Mouse (Mus musculus) intestine, postnatal 0 days (tissue): ENCODE measurements at regions not wholly inside any gene's neighbourhood (a gene's known extent, or its start where the extent isn't known, plus 50 kb on each side); places are given as distances from the start of the nearest gene placed in this dataset.

Source experiments
- ATAC-seq: fragments of 200-750 bp; cut with Nextera tagmentation; 2 replicates; pipeline ENCODE4 v1.8.0; 2017; ENCODE audit warnings: mild to moderate bottlenecking, moderate TSS enrichment, moderate library complexity
- H3K27ac ChIP-seq: fragments of 300-500 bp; sonication (generic); 2 replicates; pipeline ENCODE4 v1.5.1; 2014; ENCODE audit warnings: mild to moderate bottlenecking, low read depth, low read length, moderate library complexity
- H3K27me3 ChIP-seq: fragments of 300-500 bp; sonication (generic); replicated peaks from 2 replicates; pipeline ENCODE4 v1.6.1; 2014; ENCODE audit warnings: low read length, mixed read lengths; ENCODE audit not compliant: control insufficient read depth, insufficient read depth
- H3K36me3 ChIP-seq: fragments of 300-500 bp; sonication (generic); 2 replicates; pipeline ENCODE4 v1.6.1; 2014; ENCODE audit warnings: mild to moderate bottlenecking, moderate library complexity; ENCODE audit not compliant: control insufficient read depth, insufficient read depth
- H3K4me1 ChIP-seq: fragments of 300-500 bp; sonication (generic); replicated peaks from 2 replicates; pipeline ENCODE4 v1.6.1; 2014; ENCODE audit warnings: antibody characterized with exemption, low read length, mixed read lengths; ENCODE audit not compliant: control insufficient read depth, insufficient read depth
- H3K4me2 ChIP-seq: fragments of 300-500 bp; sonication (generic); replicated peaks from 2 replicates; pipeline ENCODE4 v1.6.1; 2014; ENCODE audit warnings: low read depth, mild to moderate bottlenecking, moderate library complexity
- H3K4me3 ChIP-seq: fragments of 300-500 bp; sonication (generic); 2 replicates; pipeline ENCODE4 v1.5.1; 2014; ENCODE audit warnings: low read depth, low read length
- H3K9ac ChIP-seq: fragments of 300-500 bp; sonication (generic); 2 replicates; pipeline ENCODE4 v1.6.1; 2014; ENCODE audit warnings: mild to moderate bottlenecking, low read depth, low read length
- H3K9me3 ChIP-seq: fragments of 300-500 bp; sonication (generic); 2 replicates; pipeline ENCODE4 v1.6.1; 2016; ENCODE audit warnings: mixed run types; ENCODE audit not compliant: control insufficient read depth
- CTCF ChIP-seq: sonication (generic); IDR thresholded peaks from 2 replicates; pipeline ENCODE4 v1.5.1; 2016; ENCODE audit warnings: low read depth, mild to moderate bottlenecking, control low read depth, antibody characterized with exemption, moderate library complexity
- WGBS: fragments of 180-500 bp; shearing (Covaris S2); extraction: QIAGEN DNeasy Blood & Tissue Kit; methylation state at CpG from one replicate; pipeline ENCODE4 v1.1.7; 2014; 5-methylcytosine and 5-hydroxymethylcytosine counted together

- ATAC-seq = no peak
- Histone ChIP-seq H3K4me1 (no peaks in the 10 kb centered on the region), H3K27me3 (no peaks in the 10 kb centered on the region), H3K9ac (no peak overlapping the region), H3K36me3 (no peaks in the 10 kb centered on the region), H3K4me3 (no peak overlapping the region), H3K4me2 (no peak overlapping the region), H3K27ac (no peak overlapping the region), H3K9me3 (no peaks in the 10 kb centered on the region)
- 19% methylated on average over 5 of the region's 5 CpGs for WGBS
- no peak for TF ChIP-seq CTCF
These were observed 74.8 kb upstream of the Il15 start for GRCm38 (mm10) chr8:82477856-82478255.

GRCm38 (mm10) chr8:82477426-82477769, 74.4 kb upstream of the Il15 start:
- no peak for ATAC-seq

GRCm38 (mm10) chr8:82476708-82477425, 73.8 kb upstream of the Il15 start:
- no peaks in the 10 kb centered on the region for H3K4me1 ChIP-seq
- H3K27ac ChIP-seq = no peak overlapping the region
- no peak overlapping the region for H3K4me2 ChIP-seq
- ATAC-seq = no peak
- no peak overlapping the region for H3K9ac ChIP-seq
- no peaks in the 10 kb centered on the region for H3K27me3 ChIP-seq
- H3K9me3 ChIP-seq = no peaks in the 10 kb centered on the region
- 62% methylated on average over 7 of the region's 7 CpGs for WGBS
- TF ChIP-seq CTCF = no peak
- no peaks in the 10 kb centered on the region for H3K36me3 ChIP-seq
- H3K4me3 ChIP-seq = no peak overlapping the region

More at GRCm38 (mm10) chr8:82477426-82477769, 74.4 kb upstream of the Il15 start:
- 18% methylated on average over 2 of the region's 2 CpGs for WGBS
- no peak overlapping the region for H3K27ac ChIP-seq
- H3K36me3 ChIP-seq = no peaks in the 10 kb centered on the region
- H3K4me1 ChIP-seq = no peaks in the 10 kb centered on the region
- H3K4me3 ChIP-seq = no peak overlapping the region
- H3K9ac ChIP-seq = no peak overlapping the region
- no peaks in the 10 kb centered on the region for H3K27me3 ChIP-seq
- H3K9me3 ChIP-seq = no peaks in the 10 kb centered on the region
- TF ChIP-seq CTCF = no peak
- H3K4me2 ChIP-seq = no peak overlapping the region

- Histone ChIP-seq H3K4me1 (no peaks in the 10 kb centered on the region), H3K27ac (no peak overlapping the region), H3K4me3 (no peak overlapping the region), H3K36me3 (no peaks in the 10 kb centered on the region), H3K9me3 (no peaks in the 10 kb centered on the region), H3K4me2 (no peak overlapping the region), H3K9ac (no peak overlapping the region), H3K27me3 (no peaks in the 10 kb centered on the region)
- 70% methylated on average over 2 of the region's 2 CpGs for WGBS
- TF ChIP-seq CTCF = no peak
- ATAC-seq = no peak
These were observed 70.2 kb upstream of the Il15 start for GRCm38 (mm10) chr8:82473266-82473665.

GRCm38 (mm10) chr8:82471825-82472224, 68.8 kb upstream of the Il15 start:
- no peak for TF ChIP-seq CTCF
- Histone ChIP-seq H3K36me3 (no peaks in the 10 kb centered on the region), H3K4me3 (no peak overlapping the region), H3K4me2 (no peak overlapping the region), H3K27ac (no peak overlapping the region), H3K9ac (no peak overlapping the region), H3K4me1 (no peaks in the 10 kb centered on the region), H3K9me3 (no peaks in the 10 kb centered on the region), H3K27me3 (no peaks in the 10 kb centered on the region)
- WGBS = no CpG with 5 or more reads among the region's 1 CpGs
- ATAC-seq = no peak

GRCm38 (mm10) chr8:82469824-82470223, 66.8 kb upstream of the Il15 start:
- no peak for ATAC-seq
- Histone ChIP-seq H3K27ac (no peak overlapping the region), H3K27me3 (no peaks in the 10 kb centered on the region), H3K4me2 (no peak overlapping the region), H3K36me3 (no peaks in the 10 kb centered on the region), H3K9ac (no peak overlapping the region), H3K4me1 (no peaks in the 10 kb centered on the region), H3K4me3 (no peak overlapping the region), H3K9me3 (no peaks in the 10 kb centered on the region)
- no peak for TF ChIP-seq CTCF

- Histone ChIP-seq H3K4me1 (no peaks in the 10 kb centered on the region), H3K36me3 (no peaks in the 10 kb centered on the region), H3K27ac (no peak overlapping the region), H3K9me3 (no peaks in the 10 kb centered on the region), H3K4me3 (no peak overlapping the region), H3K9ac (no peak overlapping the region), H3K4me2 (no peak overlapping the region), H3K27me3 (no peaks in the 10 kb centered on the region)
- TF ChIP-seq CTCF = no peak
- no peak for ATAC-seq
These were observed 59.8 kb upstream of the Il15 start for GRCm38 (mm10) chr8:82462841-82463240.
